Mouse (Mus musculus) erythroblast, adult 5-6 weeks (primary cell): ENCODE measurements around the gene Tcea3. TPM values are rescaled to one million over a fixed set of nuclear protein-coding genes. Genes with fewer than 3 reads are reported as not detected.

Experiments used
- ATAC-seq: replicated peaks from 2 replicates; pipeline ENCODE4 v1.8.0; 2016; ENCODE audit warnings: moderate number of reproducible peaks, mild to moderate bottlenecking, moderate TSS enrichment, inconsistent platforms; ENCODE audit not compliant: poor library complexity, low FRiP score, severe bottlenecking
- total RNA-seq, 2 experiments: library from RNA; stranded (forward) in 1 of 2; stranded (reverse) in 1 of 2; fragments of 150-400 nt in 1 of 2; fragments of 200-764, 138-1000 nt in 1 of 2; gene quantifications; 2 replicates each; pipeline versions ENCODE4 v1.2.3 to v1.2.4; 2015 to 2017; ENCODE audit warnings: low replicate concordance in 2 of 2

Tcea3 gene
- total RNA-seq, 2 experiments from 2014 or later = not detected

- ATAC-seq = no peak
Observed at GRCm38 (mm10) chr4:136266716-136267343, 19.3 kb downstream of the Tcea3 start.

- 0 out of 2 replicates have a peak, but pooled peaks have one; percentile 20 for ATAC-seq
Observed at GRCm38 (mm10) chr4:136268912-136269311, 21.4 kb downstream of the Tcea3 start.

- ATAC-seq = no peak
Observed at GRCm38 (mm10) chr4:136270648-136271047, 23.1 kb downstream of the Tcea3 start.

- ATAC-seq = no peak
Observed at GRCm38 (mm10) chr4:136281097-136281496, 33.6 kb downstream of the Tcea3 start.

GRCm38 (mm10) chr4:136281611-136282010, 34.1 kb downstream of the Tcea3 start:
- ATAC-seq = no peak

- ATAC-seq = no peak
Observed at GRCm38 (mm10) chr4:136282621-136283480, 35.3 kb downstream of the Tcea3 start.

GRCm38 (mm10) chr4:136283783-136284182, 36.3 kb downstream of the Tcea3 start:
- ATAC-seq = no peak

- ATAC-seq = no peak
Observed at GRCm38 (mm10) chr4:136284455-136284854, 36.9 kb downstream of the Tcea3 start, which contains the start of gene Zfp46. TSS of gene Zfp46 (plus strand) at chr4:136284683.

- ATAC-seq = no peak
Observed at GRCm38 (mm10) chr4:136284891-136285290, 37.4 kb downstream of the Tcea3 start.

- ATAC-seq = peak; percentile 92
Observed at GRCm38 (mm10) chr4:136285348-136285810, 37.9 kb downstream of the Tcea3 start.

GRCm38 (mm10) chr4:136285811-136286371, 38.4 kb downstream of the Tcea3 start:
- ATAC-seq = peak; percentile 95

- ATAC-seq = no peak
Observed at GRCm38 (mm10) chr4:136289918-136290780, 42.6 kb downstream of the Tcea3 start.

- ATAC-seq = no peak
Observed at GRCm38 (mm10) chr4:136290781-136291595, 43.5 kb downstream of the Tcea3 start.

- ATAC-seq = no peak
Observed at GRCm38 (mm10) chr4:136291692-136292091, 44.2 kb downstream of the Tcea3 start.

GRCm38 (mm10) chr4:136295941-136296340, 48.4 kb downstream of the Tcea3 start:
- ATAC-seq = no peak

GRCm38 (mm10) chr4:136302462-136302861, 54.9 kb downstream of the Tcea3 start:
- no peak for ATAC-seq

- ATAC-seq = no peak
Observed at GRCm38 (mm10) chr4:136304181-136304580, 56.7 kb downstream of the Tcea3 start.

GRCm38 (mm10) chr4:136308355-136308754, 60.8 kb downstream of the Tcea3 start:
- no peak for ATAC-seq

GRCm38 (mm10) chr4:136309780-136310179, 62.3 kb downstream of the Tcea3 start:
- peak; percentile 75 for ATAC-seq
